Mouse (Mus musculus): Measurements from ENCODE around the gene Abcc3. TPM values are rescaled to one million over a fixed set of nuclear protein-coding genes. Genes with fewer than 3 reads are reported as not detected.
"Not testable (repeated sequence)": the region's sequence is repeated elsewhere in the genome, so short reads cannot be mapped to it uniquely, and the experiment has no call there.

The Abcc3 gene
- total RNA-seq, 2 experiments from 2014 or later = not detected

- ATAC-seq (replicated peaks; ENCODE audit: low FRiP score, low TSS enrichment, poor library complexity, severe bottlenecking) = peak; percentile 89
Measured at GRCm38 (mm10) chr11:94404641-94405260, 12.0 kb upstream of the Abcc3 start.

- no peak for ATAC-seq (replicated peaks; ENCODE audit: low FRiP score, low TSS enrichment, poor library complexity, severe bottlenecking)
Measured at GRCm38 (mm10) chr11:94404178-94404577, 11.4 kb upstream of the Abcc3 start.

- ATAC-seq (replicated peaks; ENCODE audit: low FRiP score, low TSS enrichment, poor library complexity, severe bottlenecking) = no peak
Measured at GRCm38 (mm10) chr11:94403757-94404156, 11.0 kb upstream of the Abcc3 start.

- no peak for ATAC-seq (replicated peaks; ENCODE audit: low FRiP score, low TSS enrichment, poor library complexity, severe bottlenecking)
Measured at GRCm38 (mm10) chr11:94402731-94403130, 9.9 kb upstream of the Abcc3 start.

GRCm38 (mm10) chr11:94402029-94402428, 9.2 kb upstream of the Abcc3 start:
- ATAC-seq (replicated peaks; ENCODE audit: low FRiP score, low TSS enrichment, poor library complexity, severe bottlenecking) = not testable (repeated sequence)

GRCm38 (mm10) chr11:94400996-94401395, 8.2 kb upstream of the Abcc3 start:
- ATAC-seq (replicated peaks; ENCODE audit: low FRiP score, low TSS enrichment, poor library complexity, severe bottlenecking) = no peak

GRCm38 (mm10) chr11:94394107-94394506, 1.3 kb upstream of the Abcc3 start:
- ATAC-seq (replicated peaks; ENCODE audit: low FRiP score, low TSS enrichment, poor library complexity, severe bottlenecking) = no peak

- ATAC-seq (replicated peaks; ENCODE audit: low FRiP score, low TSS enrichment, poor library complexity, severe bottlenecking) = not testable (repeated sequence)
Measured at GRCm38 (mm10) chr11:94393490-94393889, 693 bp upstream of the Abcc3 start.

- ATAC-seq (replicated peaks; ENCODE audit: low FRiP score, low TSS enrichment, poor library complexity, severe bottlenecking) = no peak
Measured at GRCm38 (mm10) chr11:94391661-94392060, 1.1 kb downstream of the Abcc3 start.

- no peak for ATAC-seq (replicated peaks; ENCODE audit: low FRiP score, low TSS enrichment, poor library complexity, severe bottlenecking)
Measured at GRCm38 (mm10) chr11:94390825-94391224, 2.0 kb downstream of the Abcc3 start.

GRCm38 (mm10) chr11:94389724-94390396, 2.9 kb downstream of the Abcc3 start:
- ATAC-seq (replicated peaks; ENCODE audit: low FRiP score, low TSS enrichment, poor library complexity, severe bottlenecking) = no peak

- no peak for ATAC-seq (replicated peaks; ENCODE audit: low FRiP score, low TSS enrichment, poor library complexity, severe bottlenecking)
Measured at GRCm38 (mm10) chr11:94389021-94389420, 3.8 kb downstream of the Abcc3 start.

- no peak for ATAC-seq (replicated peaks; ENCODE audit: low FRiP score, low TSS enrichment, poor library complexity, severe bottlenecking)
Measured at GRCm38 (mm10) chr11:94387756-94388155, 5.0 kb downstream of the Abcc3 start.

GRCm38 (mm10) chr11:94385977-94386771, 6.6 kb downstream of the Abcc3 start:
- ATAC-seq (replicated peaks; ENCODE audit: low FRiP score, low TSS enrichment, poor library complexity, severe bottlenecking) = 0 out of 2 replicates have a peak, but pooled peaks have one; percentile 19

GRCm38 (mm10) chr11:94379736-94380135, 13.1 kb downstream of the Abcc3 start:
- ATAC-seq (replicated peaks; ENCODE audit: low FRiP score, low TSS enrichment, poor library complexity, severe bottlenecking) = no peak

GRCm38 (mm10) chr11:94379061-94379460, 13.7 kb downstream of the Abcc3 start:
- ATAC-seq (replicated peaks; ENCODE audit: low FRiP score, low TSS enrichment, poor library complexity, severe bottlenecking) = no peak

- no peak for ATAC-seq (replicated peaks; ENCODE audit: low FRiP score, low TSS enrichment, poor library complexity, severe bottlenecking)
Measured at GRCm38 (mm10) chr11:94374276-94374948, 18.4 kb downstream of the Abcc3 start.

- 0 out of 2 replicates have a peak, but pooled peaks have one; percentile 17 for ATAC-seq (replicated peaks; ENCODE audit: low FRiP score, low TSS enrichment, poor library complexity, severe bottlenecking)
Measured at GRCm38 (mm10) chr11:94370809-94371208, 22.0 kb downstream of the Abcc3 start.

- ATAC-seq (replicated peaks; ENCODE audit: low FRiP score, low TSS enrichment, poor library complexity, severe bottlenecking) = no peak
Measured at GRCm38 (mm10) chr11:94369981-94370380, 22.8 kb downstream of the Abcc3 start.

- no peak for ATAC-seq (replicated peaks; ENCODE audit: low FRiP score, low TSS enrichment, poor library complexity, severe bottlenecking)
Measured at GRCm38 (mm10) chr11:94365340-94365739, 27.5 kb downstream of the Abcc3 start.

Data from megakaryocyte-erythroid progenitor cell, adult 5-6 weeks (primary cell).